Mouse (Mus musculus): Measurements from ENCODE around the gene Abcb8.
A peak's percentile ranks its signal among the peaks of the same experiment; 100 is the strongest.
"Not testable (repeated sequence)": the region's sequence is repeated elsewhere in the genome, so short reads cannot be mapped to it uniquely, and the experiment has no call there.

The Abcb8 gene

DNA sequence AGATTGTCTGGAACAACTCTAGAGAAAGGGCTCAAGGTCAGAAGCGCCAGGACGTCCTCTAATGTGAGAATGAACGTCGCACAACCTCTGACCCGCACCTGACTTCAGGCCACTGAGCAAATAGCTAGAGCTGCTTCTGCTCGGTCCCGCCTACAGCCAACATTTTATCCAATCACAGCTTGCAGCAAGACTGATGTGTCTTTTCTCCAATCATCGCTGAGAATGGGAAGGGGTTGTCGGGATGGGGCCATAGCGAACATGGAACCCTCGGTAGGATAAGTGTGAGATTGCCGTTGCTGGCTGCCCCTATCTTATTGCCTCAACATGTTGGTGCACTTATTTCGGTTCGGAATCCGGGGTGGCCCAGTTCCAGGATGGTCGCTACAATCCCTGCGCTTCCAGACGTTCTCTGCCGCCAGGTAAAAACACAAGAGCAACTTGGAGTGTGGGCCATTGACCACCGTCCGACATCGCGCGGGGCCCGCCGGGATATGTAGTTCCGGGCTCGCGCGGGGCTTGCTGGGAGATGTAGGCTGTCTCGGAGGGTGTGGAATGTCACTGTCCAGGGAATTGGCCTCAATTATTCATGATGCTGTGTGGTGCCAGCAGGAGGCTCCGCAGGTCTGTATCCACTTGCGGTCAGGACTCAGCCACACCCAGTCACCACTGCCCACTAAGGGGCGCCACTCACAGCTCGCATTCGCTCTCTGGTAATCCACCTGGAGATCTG lies 867 bp downstream of the Abcb8 start:
- peak; percentile 91 to 92 for DNase-seq (ENCODE audit: low spot score in 2 of 2)

DNA sequence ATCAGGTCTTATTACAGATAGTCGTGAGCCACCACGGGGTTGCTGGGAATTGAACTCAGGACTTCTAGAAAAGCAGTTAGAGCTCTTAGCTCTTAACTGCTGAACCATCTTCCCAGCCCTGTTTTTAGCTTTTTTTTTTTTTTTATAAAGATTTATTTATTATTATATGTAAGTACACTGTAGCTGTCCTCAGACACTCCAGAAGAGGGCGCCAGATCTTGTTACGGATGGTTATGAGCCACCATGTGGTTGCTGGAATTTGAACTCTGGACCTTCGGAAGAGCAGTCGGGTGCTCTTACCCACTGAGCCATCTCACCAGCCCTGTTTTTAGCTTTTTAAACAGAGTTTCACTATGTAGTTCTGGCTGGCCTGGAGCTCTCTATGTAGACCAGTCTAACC lies 2.8 kb downstream of the Abcb8 start:
- DNase-seq (ENCODE audit: low spot score in 2 of 2) = not testable (repeated sequence)

GRCm38 (mm10) chr5:24399686-24400085 lies 6.2 kb downstream of the Abcb8 start:
- DNase-seq (ENCODE audit: low spot score in 2 of 2) = no peak

DNA sequence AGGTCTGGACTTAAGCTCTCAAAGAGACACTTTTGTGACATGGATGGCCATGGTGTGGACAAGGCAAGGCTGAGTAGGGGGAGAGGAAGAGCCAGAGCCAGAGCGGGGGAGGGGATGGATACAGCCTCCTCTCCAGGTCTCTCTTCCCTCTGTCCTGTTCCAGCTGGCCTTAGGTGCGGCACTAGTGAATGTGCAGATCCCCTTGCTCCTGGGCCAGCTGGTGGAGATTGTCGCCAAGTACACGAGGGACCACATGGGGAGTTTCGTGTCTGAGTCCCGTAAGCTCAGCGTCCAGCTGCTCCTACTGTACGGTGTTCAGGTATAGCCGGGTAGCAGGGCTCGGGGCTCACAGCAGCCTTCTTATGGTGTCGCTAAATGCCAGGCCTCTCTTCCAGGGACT lies 6.9 kb downstream of the Abcb8 start:
- DNase-seq (ENCODE audit: low spot score in 2 of 2) = no peak

DNA sequence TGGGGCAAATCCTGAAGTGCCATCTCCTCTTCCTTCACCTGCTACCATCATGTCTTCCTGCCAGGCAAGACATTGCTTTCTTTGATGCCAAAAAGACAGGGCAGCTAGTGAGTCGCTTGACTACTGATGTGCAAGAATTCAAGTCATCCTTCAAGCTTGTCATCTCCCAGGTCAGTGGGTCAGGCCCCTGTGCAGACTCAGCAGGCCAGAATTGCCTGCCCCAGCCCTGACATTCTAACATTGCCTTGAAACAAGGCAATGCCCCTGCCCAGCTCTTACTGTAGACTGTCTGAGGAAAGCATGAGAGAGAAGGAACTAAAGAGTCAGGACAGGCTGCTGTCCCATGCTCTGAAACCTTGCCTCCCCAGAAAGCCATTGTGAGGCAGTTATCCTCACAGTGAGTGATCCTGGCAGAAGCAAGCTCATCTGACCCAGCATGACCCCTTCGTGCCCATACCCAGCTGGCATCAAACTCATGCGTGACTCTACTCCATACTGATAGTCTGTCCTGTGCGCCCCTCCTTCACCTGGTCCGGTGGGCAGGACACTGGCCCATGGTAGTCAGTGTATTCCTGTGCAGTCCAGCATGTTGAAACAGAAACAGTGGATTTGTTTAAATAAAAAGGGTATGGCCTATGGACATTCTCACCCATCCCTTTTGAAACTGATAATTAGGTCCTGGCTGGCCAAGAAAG lies 7.6 kb downstream of the Abcb8 start:
- DNase-seq (ENCODE audit: low spot score in 2 of 2) = no peak

DNA sequence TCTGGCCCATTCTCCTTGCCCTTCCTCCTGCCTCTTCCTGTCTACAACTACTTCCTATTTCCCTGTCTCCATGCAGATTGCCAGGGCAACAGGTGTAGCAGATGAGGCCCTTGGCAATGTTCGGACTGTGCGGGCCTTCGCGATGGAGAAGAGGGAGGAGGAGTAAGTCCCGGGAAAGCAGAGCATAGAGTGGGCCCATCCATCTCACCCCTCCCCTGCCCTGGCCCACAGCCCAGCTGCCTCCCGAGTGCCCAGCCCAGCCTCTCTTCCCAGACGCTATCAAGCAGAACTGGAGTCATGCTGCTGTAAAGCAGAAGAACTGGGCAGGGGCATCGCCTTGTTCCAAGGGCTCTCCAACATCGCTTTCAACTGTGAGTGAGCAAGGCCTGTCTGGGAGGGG lies 8.5 kb downstream of the Abcb8 start:
- DNase-seq (ENCODE audit: low spot score in 2 of 2) = no peak

- DNase-seq (ENCODE audit: low spot score in 2 of 2) = no peak
These were observed 11.3 kb downstream of the Abcb8 start for GRCm38 (mm10) chr5:24404594-24405360.

DNA sequence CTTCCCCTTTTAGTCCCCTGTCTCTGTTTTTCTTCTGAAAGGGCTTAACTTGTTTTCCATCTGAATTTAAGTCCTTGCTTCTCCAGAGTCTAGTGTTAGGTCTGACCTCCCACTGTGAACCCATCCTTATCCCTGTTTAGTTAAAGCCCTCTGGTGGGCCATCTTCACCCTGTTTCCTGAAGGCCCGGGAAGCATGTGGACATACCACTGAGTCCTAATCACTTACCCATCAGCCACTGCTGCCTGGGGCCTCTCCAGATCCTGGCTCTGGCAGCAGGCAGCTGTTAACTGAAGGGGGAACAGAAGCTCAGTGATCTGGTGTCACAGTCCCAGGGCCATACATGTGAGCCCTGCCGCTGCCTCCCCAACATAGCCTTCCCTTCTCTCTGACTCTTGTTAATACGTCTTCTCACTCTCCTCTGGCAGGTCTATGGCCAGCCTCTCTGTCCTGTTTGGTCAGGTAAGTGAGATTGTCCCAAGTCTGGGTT lies 12.0 kb downstream of the Abcb8 start:
- DNase-seq (ENCODE audit: low spot score in 2 of 2) = no peak

DNA sequence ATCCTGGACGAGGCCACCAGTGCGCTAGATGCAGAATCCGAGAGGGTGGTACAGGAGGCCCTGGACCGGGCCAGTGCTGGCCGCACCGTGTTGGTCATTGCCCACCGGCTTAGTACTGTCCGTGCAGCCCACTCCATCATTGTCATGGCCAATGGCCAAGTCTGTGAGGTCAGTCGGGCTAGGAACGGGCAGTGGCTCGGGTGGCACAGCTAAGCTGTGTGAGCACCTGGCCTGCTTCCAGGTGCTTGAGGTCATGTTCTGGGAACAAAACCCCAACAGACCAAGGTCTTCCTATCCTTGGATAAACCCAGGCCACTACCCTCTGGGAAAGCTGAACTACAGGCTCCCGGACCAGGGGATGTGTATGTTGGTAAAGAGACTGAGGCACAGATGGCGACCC lies 15.2 kb downstream of the Abcb8 start:
- DNase-seq (ENCODE audit: low spot score in 2 of 2) = no peak

DNA sequence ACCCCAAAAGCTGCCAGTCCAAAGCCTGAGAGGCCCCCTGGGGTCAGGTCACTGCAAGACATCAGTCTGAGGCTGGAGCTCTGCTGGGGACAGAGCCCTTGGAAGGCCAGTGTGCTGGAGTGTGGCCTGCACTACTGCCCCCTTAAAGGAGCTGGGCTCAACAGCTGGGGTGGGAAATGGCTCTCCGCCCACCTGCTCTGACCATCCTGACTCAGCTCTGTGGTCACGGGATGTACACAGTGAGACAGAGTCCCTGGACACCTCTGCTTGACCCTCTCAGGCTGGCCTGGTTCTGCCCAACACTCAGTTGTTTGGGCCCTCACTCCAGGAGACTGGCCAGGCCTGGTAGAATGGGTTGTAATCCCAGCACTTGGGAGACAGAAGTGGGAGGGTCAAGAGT lies 16.0 kb downstream of the Abcb8 start:
- no peak for DNase-seq (ENCODE audit: low spot score in 2 of 2)

- no peak for DNase-seq (ENCODE audit: low spot score in 2 of 2)
These were observed 18.6 kb downstream of the Abcb8 start for GRCm38 (mm10) chr5:24412063-24412462.

DNA sequence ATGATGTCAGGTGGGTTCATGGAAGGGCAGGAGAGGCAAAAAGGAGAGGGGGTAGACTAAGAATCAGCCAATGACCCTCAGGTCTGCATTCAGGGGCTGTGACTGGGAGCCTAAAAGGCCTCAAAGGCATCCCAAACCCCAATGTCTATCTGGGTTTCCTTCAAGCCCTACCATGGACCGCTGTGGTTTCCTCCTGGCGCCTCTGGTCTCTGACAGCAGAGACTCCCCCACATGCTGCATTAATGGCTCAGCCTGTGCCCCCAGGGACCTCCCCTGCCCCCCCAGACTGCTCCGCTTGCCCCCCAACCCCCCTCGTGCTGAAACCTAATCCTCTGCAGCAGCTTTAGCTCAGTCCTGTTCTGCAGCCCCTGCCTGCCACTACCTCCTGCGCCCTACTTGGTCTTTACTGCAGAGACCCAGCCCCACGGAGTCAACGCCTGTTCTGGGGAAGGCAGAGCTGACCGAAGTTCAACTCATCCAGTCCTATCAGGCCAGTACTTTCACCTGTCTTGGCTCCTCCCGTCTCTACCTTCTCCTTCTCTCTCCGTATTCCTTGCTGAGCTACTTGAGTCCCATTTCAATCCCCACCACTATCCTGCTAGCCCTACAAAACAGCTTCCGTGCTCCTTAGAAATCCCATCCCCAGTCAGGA lies 19.7 kb downstream of the Abcb8 start, which contains the start of gene Asic3:
Gene Asic3 (plus strand): TSS at position 351 of the 652 bp plus-strand sequence.
- DNase-seq (ENCODE audit: low spot score in 2 of 2) = no peak

- DNase-seq (ENCODE audit: low spot score in 2 of 2) = no peak
These were observed 20.5 kb downstream of the Abcb8 start for GRCm38 (mm10) chr5:24413938-24414337.

GRCm38 (mm10) chr5:24416222-24416736 lies 22.8 kb downstream of the Abcb8 start:
- peak; percentile 38 to 43 for DNase-seq (ENCODE audit: low spot score in 2 of 2)

DNA sequence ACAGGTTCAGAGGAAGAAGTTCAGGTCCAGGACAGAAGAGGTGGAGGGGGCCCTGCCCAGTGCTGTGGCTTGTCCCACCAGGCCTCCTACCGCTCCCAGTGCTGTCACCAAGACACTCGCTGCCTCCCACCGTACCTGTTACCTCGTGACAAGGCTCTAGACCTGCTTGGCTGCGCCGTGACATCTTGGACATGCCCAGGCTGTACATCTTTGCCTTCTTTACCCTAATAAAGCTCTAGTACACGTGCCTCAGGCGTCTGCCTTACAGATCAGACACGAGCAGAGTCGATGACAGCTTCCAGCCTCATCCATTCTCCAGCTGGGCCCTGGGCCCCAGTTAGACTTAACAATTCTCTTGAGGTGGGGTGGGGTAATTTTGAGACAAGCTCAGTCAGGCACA lies 24.1 kb downstream of the Abcb8 start:
- DNase-seq (ENCODE audit: low spot score in 2 of 2) = no peak

DNA sequence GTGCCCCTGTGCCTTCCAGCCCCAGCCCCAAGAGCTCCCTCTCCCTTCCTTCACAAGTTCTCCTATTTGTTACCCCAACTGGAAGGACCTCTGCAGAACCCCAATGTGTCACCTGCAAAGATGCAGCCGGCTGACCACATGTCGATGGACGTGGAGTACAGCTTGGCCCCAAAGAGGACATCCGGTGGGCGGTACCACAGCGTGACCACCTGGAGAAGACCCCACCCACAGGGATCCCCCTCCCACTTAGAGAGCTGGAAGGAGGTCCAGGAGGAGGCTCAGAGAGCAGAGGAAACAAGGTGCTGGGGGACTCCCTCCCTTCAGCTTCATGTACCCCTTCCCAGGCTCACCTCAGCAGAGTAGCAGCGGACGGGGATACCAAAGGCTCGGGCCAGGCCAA lies 26.9 kb downstream of the Abcb8 start:
- no peak for DNase-seq (ENCODE audit: low spot score in 2 of 2)

GRCm38 (mm10) chr5:24423129-24424003 lies 29.9 kb downstream of the Abcb8 start, which contains the start of the genes Cdk5 and Slc4a2:
Cdk5 (minus strand) TSS chr5:24423530.
Slc4a2 (plus strand) TSS chr5:24423837.
- peak; percentile 96 to 99 for DNase-seq (ENCODE audit: low spot score in 2 of 2)

GRCm38 (mm10) chr5:24424004-24424781 lies 30.7 kb downstream of the Abcb8 start:
- DNase-seq (ENCODE audit: low spot score in 2 of 2) = no peak

GRCm38 (mm10) chr5:24424861-24425411 lies 31.5 kb downstream of the Abcb8 start:
- peak; percentile 77 to 84 for DNase-seq (ENCODE audit: low spot score in 2 of 2)
